Mouse (Mus musculus) embryonic facial prominence, embryonic 10.5 days (tissue): ENCODE results near the gene Ptprt. TPM values are rescaled to one million over a fixed set of nuclear protein-coding genes. Genes with fewer than 3 reads are reported as not detected.

ENCODE experiments used
- DNase-seq: peaks from one replicate; pipeline ENCODE4 v3.0.0-alpha.2; 2017; ENCODE audit warnings: low spot score
- H3K27ac ChIP-seq: fragments of 300-500 bp; sonication (generic); replicated peaks from 2 replicates; pipeline ENCODE4 v1.5.1; 2016; ENCODE audit warnings: mild to moderate bottlenecking
- H3K27me3 ChIP-seq: fragments of 300-500 bp; sonication (generic); replicated peaks from 2 replicates; pipeline ENCODE4 v1.6.1; 2016; ENCODE audit warnings: low read depth, mild to moderate bottlenecking; ENCODE audit not compliant: poor library complexity, severe bottlenecking
- H3K36me3 ChIP-seq: fragments of 300-500 bp; sonication (generic); replicated peaks from 2 replicates; pipeline ENCODE4 v1.6.1; 2016; ENCODE audit warnings: mild to moderate bottlenecking, moderate library complexity
- H3K4me1 ChIP-seq: fragments of 300-500 bp; sonication (generic); 2 replicates; pipeline ENCODE4 v1.6.1; 2016
- H3K4me3 ChIP-seq: fragments of 300-500 bp; sonication (generic); 2 replicates; pipeline ENCODE4 v1.5.1; 2016; ENCODE audit warnings: mild to moderate bottlenecking, moderate library complexity
- H3K9me3 ChIP-seq: fragments of 300-500 bp; sonication (generic); 2 replicates; pipeline ENCODE4 v1.6.1; 2016; ENCODE audit warnings: mild to moderate bottlenecking
- WGBS: fragments of 180-500 bp; shearing (Covaris S2); methylation state at CpG from one replicate; pipeline ENCODE4 v1.1.7; 2016; 5-methylcytosine and 5-hydroxymethylcytosine counted together
- polyA plus RNA-seq: library from polyadenylated mRNA; unstranded; fragments of >200 nt; fragmentation: Nextera tagmentation; extraction: Ambion mirVana; gene quantifications from 2 replicates; pipeline ENCODE4 v1.2.1, GENCODE M21; 2016

Ptprt gene
- polyA plus RNA-seq, 1 experiment from 2014 or later: 0.72 TPM

- DNase-seq: no peak
- 86% methylated on average over 7 of the region's 7 CpGs for WGBS
- no peaks in the 10 kb centered on the region for H3K9me3 ChIP-seq
Measured at GRCm38 (mm10) chr2:161961179-161962163, 699.5 kb downstream of the Ptprt start.

GRCm38 (mm10) chr2:161945424-161945823 is 715.5 kb downstream of the Ptprt start:
- Histone ChIP-seq H3K27ac (no peak overlapping the region), H3K36me3 (no peaks in the 10 kb centered on the region), H3K4me1 (no peaks in the 10 kb centered on the region), H3K9me3 (no peaks in the 10 kb centered on the region), H3K27me3 (no peaks in the 10 kb centered on the region), H3K4me3 (no peak overlapping the region)
- WGBS: 95% methylated on average over 6 of the region's 6 CpGs
- no peak for DNase-seq

More at GRCm38 (mm10) chr2:161961179-161962163, 699.5 kb downstream of the Ptprt start:
- no peaks in the 10 kb centered on the region for H3K36me3 ChIP-seq
- no peaks in the 10 kb centered on the region for H3K27me3 ChIP-seq
- no peak overlapping the region for H3K27ac ChIP-seq
- no peak overlapping the region for H3K4me3 ChIP-seq
- H3K4me1 ChIP-seq: no peaks in the 10 kb centered on the region

GRCm38 (mm10) chr2:161944689-161945088 is 716.3 kb downstream of the Ptprt start:
- Histone ChIP-seq H3K4me3 (no peak overlapping the region), H3K27ac (no peak overlapping the region), H3K4me1 (no peaks in the 10 kb centered on the region), H3K9me3 (no peaks in the 10 kb centered on the region), H3K36me3 (no peaks in the 10 kb centered on the region), H3K27me3 (no peaks in the 10 kb centered on the region)
- DNase-seq: no peak
- WGBS: 87% methylated on average over 4 of the region's 4 CpGs

- WGBS: 89% methylated on average over 2 of the region's 2 CpGs
- Histone ChIP-seq H3K27me3 (no peaks in the 10 kb centered on the region), H3K27ac (no peak overlapping the region), H3K4me3 (no peak overlapping the region), H3K4me1 (no peaks in the 10 kb centered on the region), H3K9me3 (no peaks in the 10 kb centered on the region), H3K36me3 (no peaks in the 10 kb centered on the region)
- DNase-seq: no peak
Measured at GRCm38 (mm10) chr2:161941991-161942390, 719.0 kb downstream of the Ptprt start.

GRCm38 (mm10) chr2:161907214-161907613 is 753.7 kb downstream of the Ptprt start:
- Histone ChIP-seq H3K4me1 (no peaks in the 10 kb centered on the region), H3K36me3 (no peaks in the 10 kb centered on the region), H3K27ac (no peak overlapping the region), H3K4me3 (no peak overlapping the region), H3K9me3 (no peaks in the 10 kb centered on the region), H3K27me3 (no peaks in the 10 kb centered on the region)
- 85% methylated on average over 7 of the region's 7 CpGs for WGBS
- no peak for DNase-seq

- Histone ChIP-seq H3K4me3 (no peak overlapping the region), H3K27me3 (no peaks in the 10 kb centered on the region), H3K9me3 (no peaks in the 10 kb centered on the region), H3K27ac (no peak overlapping the region), H3K4me1 (no peaks in the 10 kb centered on the region), H3K36me3 (no peaks in the 10 kb centered on the region)
- no peak for DNase-seq
- 92% methylated on average over 3 of the region's 3 CpGs for WGBS
Measured at GRCm38 (mm10) chr2:161902196-161902595, 758.8 kb downstream of the Ptprt start.

GRCm38 (mm10) chr2:161884446-161884845 is 776.5 kb downstream of the Ptprt start:
- Histone ChIP-seq H3K9me3 (no peaks in the 10 kb centered on the region), H3K27me3 (no peaks in the 10 kb centered on the region), H3K36me3 (no peaks in the 10 kb centered on the region), H3K4me3 (no peak overlapping the region), H3K27ac (no peak overlapping the region), H3K4me1 (no peaks in the 10 kb centered on the region)
- 93% methylated on average over 4 of the region's 4 CpGs for WGBS
- no peak for DNase-seq

GRCm38 (mm10) chr2:161882580-161882979 is 778.4 kb downstream of the Ptprt start:
- Histone ChIP-seq H3K36me3 (no peaks in the 10 kb centered on the region), H3K4me3 (no peak overlapping the region), H3K27ac (no peak overlapping the region), H3K27me3 (no peaks in the 10 kb centered on the region), H3K9me3 (no peaks in the 10 kb centered on the region), H3K4me1 (no peaks in the 10 kb centered on the region)
- DNase-seq: no peak
- WGBS: 76% methylated on average over 4 of the region's 4 CpGs

GRCm38 (mm10) chr2:161880941-161881340 is 780.0 kb downstream of the Ptprt start:
- H3K4me1 ChIP-seq: no peaks in the 10 kb centered on the region
- H3K9me3 ChIP-seq: no peaks in the 10 kb centered on the region
- no peak overlapping the region for H3K4me3 ChIP-seq
- no peak overlapping the region for H3K27ac ChIP-seq
- DNase-seq: no peak
- H3K36me3 ChIP-seq: no peaks in the 10 kb centered on the region
- H3K27me3 ChIP-seq: no peaks in the 10 kb centered on the region
- WGBS: 72% methylated on average over 3 of the region's 3 CpGs

- Histone ChIP-seq H3K27ac (no peak overlapping the region), H3K36me3 (no peaks in the 10 kb centered on the region), H3K27me3 (no peaks in the 10 kb centered on the region), H3K9me3 (no peaks in the 10 kb centered on the region), H3K4me3 (no peak overlapping the region), H3K4me1 (no peaks in the 10 kb centered on the region)
- WGBS: 74% methylated on average over 4 of the region's 4 CpGs
- no peak for DNase-seq
Measured at GRCm38 (mm10) chr2:161865231-161865630, 795.7 kb downstream of the Ptprt start.

GRCm38 (mm10) chr2:161858813-161859212 is 802.1 kb downstream of the Ptprt start:
- no peak for DNase-seq
- Histone ChIP-seq H3K27me3 (no peaks in the 10 kb centered on the region), H3K4me3 (no peak overlapping the region), H3K27ac (no peak overlapping the region), H3K36me3 (no peaks in the 10 kb centered on the region), H3K4me1 (no peaks in the 10 kb centered on the region), H3K9me3 (no peaks in the 10 kb centered on the region)
- 92% methylated on average over 1 of the region's 1 CpGs for WGBS

- WGBS: 80% methylated on average over 1 of the region's 1 CpGs
- no peak for DNase-seq
- H3K27me3 ChIP-seq: no peaks in the 10 kb centered on the region
- no peak overlapping the region for H3K27ac ChIP-seq
- no peaks in the 10 kb centered on the region for H3K36me3 ChIP-seq
- H3K9me3 ChIP-seq: no peaks in the 10 kb centered on the region
- no peak overlapping the region for H3K4me3 ChIP-seq
- no peaks in the 10 kb centered on the region for H3K4me1 ChIP-seq
Measured at GRCm38 (mm10) chr2:161858361-161858760, 802.6 kb downstream of the Ptprt start.

- no peaks in the 10 kb centered on the region for H3K27me3 ChIP-seq
- no peak overlapping the region for H3K4me3 ChIP-seq
- DNase-seq: no peak
- WGBS: 90% methylated on average over 4 of the region's 4 CpGs
- no peaks in the 10 kb centered on the region for H3K9me3 ChIP-seq
- no peaks in the 10 kb centered on the region for H3K36me3 ChIP-seq
- no peaks in the 10 kb centered on the region for H3K4me1 ChIP-seq
- H3K27ac ChIP-seq: no peak overlapping the region
Measured at GRCm38 (mm10) chr2:161835001-161835400, 825.9 kb downstream of the Ptprt start.
